Mouse (Mus musculus) heart, postnatal 36 days (tissue): ENCODE measurements around the gene Ubqlnl. TPM values are rescaled to one million over a fixed set of nuclear protein-coding genes. Genes with fewer than 3 reads are reported as not detected.

ENCODE experiments used
- DNase-seq, 2 experiments: peaks; one replicate each; pipeline ENCODE4 v3.0.0; 2021 to 2022
- intact Hi-C: fragments of 180-260 bp; cut with DNase I; formaldehyde crosslinking; loops from one replicate; pipeline ENCODE4 v1.15.1; 2025
- total RNA-seq, 2 experiments: library from RNA; stranded (reverse); gene quantifications; 2 replicates each; pipeline ENCODE4 v1.2.3; 2021

The Ubqlnl gene
- not detected for total RNA-seq

- DNase-seq, result no peak
- intact Hi-C loops, result no loop called here
Observed at GRCm38 (mm10) chr7:104150456-104150855, at the start of gene Ubqlnl. TSS of gene Ubqlnl (minus strand) at chr7:104150556.

GRCm38 (mm10) chr7:104199822-104200221 lies 49.5 kb upstream of the Ubqlnl start:
- intact Hi-C loops, result loop anchor here (1.0 to 5.0 kb wide), 2 partner anchors 31 to 402 kb away; partner anchors contain the start of gene Olfr655

GRCm38 (mm10) chr7:104195885-104196284 lies 45.5 kb upstream of the Ubqlnl start, which contains the start of gene Olfr649:
TSS of gene Olfr649 (minus strand) at chr7:104195985.
- DNase-seq, result no peak
- intact Hi-C loops, result no loop called here

More at GRCm38 (mm10) chr7:104199822-104200221, 49.5 kb upstream of the Ubqlnl start:
- peak; percentile 73 to 74 for DNase-seq

- intact Hi-C loops, result no loop called here
- no peak for DNase-seq
Observed at GRCm38 (mm10) chr7:104191275-104191674, 40.9 kb upstream of the Ubqlnl start.

GRCm38 (mm10) chr7:104183292-104183691 lies 32.9 kb upstream of the Ubqlnl start, which contains the start of gene Olfr648:
TSS of gene Olfr648 (minus strand) at chr7:104183392.
- intact Hi-C loops, result no loop called here
- DNase-seq, result no peak

GRCm38 (mm10) chr7:104179074-104179473 lies 28.7 kb upstream of the Ubqlnl start:
- no peak for DNase-seq
- intact Hi-C loops, result no loop called here

- intact Hi-C loops, result no loop called here
- DNase-seq, result no peak
Observed at GRCm38 (mm10) chr7:104178422-104179054, 28.2 kb upstream of the Ubqlnl start.

GRCm38 (mm10) chr7:104175085-104175484 lies 24.7 kb upstream of the Ubqlnl start:
- DNase-seq, result no peak
- intact Hi-C loops, result no loop called here

GRCm38 (mm10) chr7:104169634-104170204 lies 19.4 kb upstream of the Ubqlnl start:
- intact Hi-C loops, result no loop called here
- DNase-seq, result no peak

- intact Hi-C loops, result no loop called here
- no peak for DNase-seq
Observed at GRCm38 (mm10) chr7:104167105-104167504, 16.7 kb upstream of the Ubqlnl start.

- intact Hi-C loops, result no loop called here
- no peak for DNase-seq
Observed at GRCm38 (mm10) chr7:104143179-104143578, 7.2 kb downstream of the Ubqlnl start, which contains the start of gene Ubqln3. TSS of gene Ubqln3 (minus strand) at chr7:104143279.

- no peak for DNase-seq
- intact Hi-C loops, result no loop called here
Observed at GRCm38 (mm10) chr7:104137305-104137704, 13.1 kb downstream of the Ubqlnl start, which contains the start of gene Olfr643. TSS of gene Olfr643 (minus strand) at chr7:104137405.

- intact Hi-C loops, result no loop called here
- no peak for DNase-seq
Observed at GRCm38 (mm10) chr7:104129726-104130125, 20.6 kb downstream of the Ubqlnl start, which contains the start of gene Ubqln5. TSS of gene Ubqln5 (minus strand) at chr7:104129826.

GRCm38 (mm10) chr7:104104757-104104972 lies 45.7 kb downstream of the Ubqlnl start, which contains the start of gene Olfr646:
TSS of gene Olfr646 (plus strand) at chr7:104104873.
- DNase-seq, result no peak
- intact Hi-C loops, result no loop called here

GRCm38 (mm10) chr7:104103913-104104756 lies 46.2 kb downstream of the Ubqlnl start:
- no peak for DNase-seq

More at GRCm38 (mm10) chr7:104103913-104104756, 46.2 kb downstream of the Ubqlnl start:
- intact Hi-C loops, result no loop called here

Other genes with a start within 250 kb of the Ubqlnl start
- not detected for gene Olfr65, start 247.1 kb downstream of the Ubqlnl start, total RNA-seq
- gene Olfr631, start 221.7 kb downstream of the Ubqlnl start, total RNA-seq, result not detected
- gene Olfr632, start 216.2 kb downstream of the Ubqlnl start, total RNA-seq, result not detected
- gene Olfr633, start 206.1 kb downstream of the Ubqlnl start, total RNA-seq, result not detected
- gene Olfr635, start 179.4 kb downstream of the Ubqlnl start, total RNA-seq, result not detected
- gene Olfr638, start 151.8 kb downstream of the Ubqlnl start, total RNA-seq, result not detected
- gene Olfr639, start 133.3 kb downstream of the Ubqlnl start, total RNA-seq, result not detected
- gene Olfr640, start 125.0 kb downstream of the Ubqlnl start, total RNA-seq, result not detected
- not detected for gene Olfr641, start 115.1 kb downstream of the Ubqlnl start, total RNA-seq
- not detected for gene Olfr642, start 97.9 kb downstream of the Ubqlnl start, total RNA-seq
- not detected for gene 4930516K23Rik, start 89.1 kb downstream of the Ubqlnl start, total RNA-seq
- not detected for gene Olfr644, start 78.7 kb downstream of the Ubqlnl start, total RNA-seq
- gene Olfr645, start 65.1 kb downstream of the Ubqlnl start, total RNA-seq, result not detected
- gene Olfr646, start 45.7 kb downstream of the Ubqlnl start, total RNA-seq, result not detected
- gene Ubqln5, start 20.7 kb downstream of the Ubqlnl start, total RNA-seq, result not detected
- not detected for gene Olfr643, start 13.2 kb downstream of the Ubqlnl start, total RNA-seq
- gene Ubqln3, start 7.3 kb downstream of the Ubqlnl start, total RNA-seq, result not detected
- gene Olfm5, start 14.3 kb upstream of the Ubqlnl start, total RNA-seq, result not detected
- gene Olfr648, start 32.8 kb upstream of the Ubqlnl start, total RNA-seq, result not detected
- gene Olfr649, start 45.4 kb upstream of the Ubqlnl start, total RNA-seq, result not detected
- gene Trim6, start 68.2 kb upstream of the Ubqlnl start, total RNA-seq, result under 1 TPM; 0.14 to 0.89 TPM
- 1 to 10 TPM; 4.0 to 6.1 TPM for gene Trim34a, start 93.9 kb upstream of the Ubqlnl start, total RNA-seq
- gene Trim5, start 137.5 kb upstream of the Ubqlnl start, total RNA-seq, result 1 to 10 TPM; 2.0 to 3.0 TPM
- 1 to 10 TPM; 6.6 to 9.2 TPM for gene Trim12a, start 164.9 kb upstream of the Ubqlnl start, total RNA-seq
- gene Trim34b, start 178.9 kb upstream of the Ubqlnl start, total RNA-seq, result under 1 TPM; 0.36 to 0.54 TPM
- 1 to 10 TPM; 5.1 to 5.3 TPM for gene Trim12c, start 202.8 kb upstream of the Ubqlnl start, total RNA-seq
- gene Trim30b, start 219.3 kb upstream of the Ubqlnl start, total RNA-seq, result under 1 TPM; 0.11 to 0.22 TPM